Mouse (Mus musculus) bone marrow, adult 2 months (tissue): Measurements from ENCODE around the gene Nlrp4a.
"Not testable (repeated sequence)": the region's sequence is repeated elsewhere in the genome, so short reads cannot be mapped to it uniquely, and the experiment has no call there.

Source experiments
- CTCF ChIP-seq: fragments of 200-500 bp; IDR thresholded peaks from 2 replicates; pipeline ENCODE4 v1.5.1; 2011; ENCODE audit warnings: low read length, control low read depth; ENCODE audit not compliant: control insufficient read depth, insufficient read depth
- POLR2A ChIP-seq: fragments of 200-500 bp; IDR thresholded peaks from 2 replicates; pipeline ENCODE4 v1.6.1; 2011; ENCODE audit warnings: low read depth, mild to moderate bottlenecking, control low read depth, low read length, borderline replicate concordance; ENCODE audit not compliant: control insufficient read depth

DNA sequence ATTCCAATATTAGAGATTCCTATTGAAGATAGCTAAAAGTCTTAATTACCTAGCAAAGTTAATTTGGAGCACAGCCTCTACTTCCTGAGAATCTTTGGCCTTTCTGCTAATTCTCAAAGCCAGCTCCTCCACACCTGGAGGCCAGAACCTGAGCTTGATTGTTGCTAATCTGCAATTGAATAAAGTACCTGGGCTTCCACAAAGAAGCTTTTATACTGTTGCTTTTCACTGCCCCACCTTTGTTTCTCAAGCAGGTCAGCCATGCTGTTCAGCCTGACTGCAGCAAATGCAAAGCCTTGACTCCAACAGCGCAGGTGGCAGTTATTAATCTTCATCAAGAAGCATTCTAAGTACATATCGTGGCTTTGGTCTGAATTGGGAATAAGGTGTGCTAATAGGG, 43.8 kb upstream of the Nlrp4a start:
- not testable (repeated sequence) for TF ChIP-seq CTCF, POLR2A
